Mouse (Mus musculus) MEL (cell line): ENCODE results near the gene Nthl1. TPM values are rescaled to one million over a fixed set of nuclear protein-coding genes. Genes with fewer than 3 reads are reported as not detected.
A peak's percentile ranks its signal among the peaks of the same experiment; 100 is the strongest.

ENCODE experiments used
- DNase-seq: peaks from one replicate; pipeline ENCODE4 v3.0.0; 2011; ENCODE audit warnings: low read depth, low spot score
- H3K27ac ChIP-seq: 2 replicates; pipeline ENCODE4 v1.5.1; 2012; ENCODE audit warnings: low read depth, mild to moderate bottlenecking, control low read depth, low read length, moderate library complexity; ENCODE audit not compliant: control insufficient read depth
- H3K27me3 ChIP-seq, 2 experiments: fragments of 150-350 bp in 1 of 2; sonication (generic) in 1 of 2; 2 replicates each; pipeline ENCODE4 v1.6.1; 2012; ENCODE audit warnings: low read length in 2 of 2, mild to moderate bottlenecking in 2 of 2, improper control_type of control experiment in 1 of 2, moderate library complexity in 1 of 2; ENCODE audit not compliant: insufficient read depth in 2 of 2, control insufficient read depth in 1 of 2
- H3K36me3 ChIP-seq, 2 experiments: 2 replicates each; pipeline ENCODE4 v1.6.1; 2012 to 2014; ENCODE audit warnings: low read length in 2 of 2, improper control_type of control experiment in 1 of 2, inconsistent platforms in 1 of 2, mild to moderate bottlenecking in 1 of 2; ENCODE audit not compliant: insufficient read depth in 2 of 2, control insufficient read depth in 1 of 2
- H3K4me1 ChIP-seq, 2 experiments: fragments of 150-350 bp in 1 of 2; sonication (generic) in 1 of 2; 2 replicates each; pipeline ENCODE4 v1.6.1; 2012; ENCODE audit warnings: low read length in 2 of 2, improper control_type of control experiment in 1 of 2, mild to moderate bottlenecking in 1 of 2; ENCODE audit not compliant: insufficient read depth in 2 of 2, control insufficient read depth in 1 of 2
- H3K4me3 ChIP-seq, 2 experiments: fragments of 150-350 bp in 1 of 2; sonication (generic) in 1 of 2; 2 replicates each; pipeline ENCODE4 v1.5.1; 2012; ENCODE audit warnings: low read depth in 2 of 2, low read length in 2 of 2, mild to moderate bottlenecking in 2 of 2, moderate library complexity in 2 of 2, control low read depth in 1 of 2, improper control_type of control experiment in 1 of 2; ENCODE audit not compliant: control insufficient read depth in 1 of 2, insufficient read depth in 1 of 2
- H3K79me2 ChIP-seq: 2 replicates; pipeline ENCODE4 v1.6.1; 2012; ENCODE audit warnings: mild to moderate bottlenecking, low read length, moderate library complexity; ENCODE audit not compliant: control insufficient read depth, poor library complexity, insufficient read depth
- H3K9ac ChIP-seq: 2 replicates; pipeline ENCODE4 v1.6.1; 2012; ENCODE audit warnings: low read depth, mild to moderate bottlenecking, control low read depth, low read length, moderate library complexity; ENCODE audit not compliant: control insufficient read depth, poor library complexity, severe bottlenecking
- H3K9me3 ChIP-seq: fragments of 150-350 bp; sonication (generic); replicated peaks from 2 replicates; pipeline ENCODE4 v1.6.1; 2012; ENCODE audit warnings: mild to moderate bottlenecking, low read length, improper control_type of control experiment, moderate library complexity; ENCODE audit not compliant: insufficient read depth
- BHLHE40 ChIP-seq: IDR thresholded peaks from 2 replicates; pipeline ENCODE4 v1.6.1; 2012; ENCODE audit warnings: low read depth, mild to moderate bottlenecking, inconsistent platforms, low read length, improper control_type of control experiment, borderline replicate concordance
- E2F4 ChIP-seq: IDR thresholded peaks from 2 replicates; pipeline ENCODE4 v1.6.1; 2011; ENCODE audit warnings: low read depth, low read length, improper control_type of control experiment, borderline replicate concordance
- ELF1 ChIP-seq: IDR thresholded peaks from 2 replicates; pipeline ENCODE4 v1.6.1; 2014; ENCODE audit warnings: low read depth, mild to moderate bottlenecking, inconsistent platforms, low read length, improper control_type of control experiment, moderate library complexity
- EP300 ChIP-seq, 2 experiments: IDR thresholded peaks; 2 replicates each; pipeline ENCODE4 v1.6.1; 2011; ENCODE audit warnings: improper control_type of control experiment in 2 of 2, low read length in 2 of 2, low read depth in 1 of 2, mild to moderate bottlenecking in 1 of 2
- GABPA ChIP-seq: IDR thresholded peaks from 2 replicates; pipeline ENCODE4 v1.6.1; 2012; ENCODE audit warnings: low read depth, mild to moderate bottlenecking, inconsistent platforms, low read length, improper control_type of control experiment, moderate library complexity
- JUND ChIP-seq: IDR thresholded peaks from 2 replicates; pipeline ENCODE4 v1.6.1; 2011; ENCODE audit warnings: low read depth, mild to moderate bottlenecking, improper control_type of control experiment, low read length
- KAT2A ChIP-seq: conservative IDR thresholded peaks from 2 replicates; pipeline ENCODE4 v1.6.1; 2012; ENCODE audit warnings: low read depth, low read length, improper control_type of control experiment, inconsistent platforms
- MAX ChIP-seq: IDR thresholded peaks from 2 replicates; pipeline ENCODE4 v1.6.1; 2011; ENCODE audit warnings: low read length, improper control_type of control experiment
- MAZ ChIP-seq: IDR thresholded peaks from 2 replicates; pipeline ENCODE4 v1.6.1; 2012; ENCODE audit warnings: low read depth, mild to moderate bottlenecking, inconsistent platforms, low read length, improper control_type of control experiment
- MYC ChIP-seq: IDR thresholded peaks from 2 replicates; pipeline ENCODE4 v1.6.1; 2011; ENCODE audit warnings: low read depth, mild to moderate bottlenecking, low read length, improper control_type of control experiment, moderate library complexity
- NELFE ChIP-seq: IDR thresholded peaks from 2 replicates; pipeline ENCODE4 v1.6.1; 2011; ENCODE audit warnings: low read depth, low read length, improper control_type of control experiment
- POLR2A ChIP-seq, 2 experiments: IDR thresholded peaks; 2 replicates each; pipeline ENCODE4 v1.6.1; 2011 to 2012; ENCODE audit warnings: low read length in 2 of 2, mild to moderate bottlenecking in 2 of 2, control low read depth in 1 of 2, improper control_type of control experiment in 1 of 2, low read depth in 1 of 2, moderate library complexity in 1 of 2; ENCODE audit not compliant: control insufficient read depth in 1 of 2, insufficient read depth in 1 of 2, poor library complexity in 1 of 2
- POLR2AphosphoS2 ChIP-seq: IDR thresholded peaks from 2 replicates; pipeline ENCODE4 v1.6.1; 2011; ENCODE audit warnings: low read length, improper control_type of control experiment
- POLR2AphosphoS5 ChIP-seq: IDR thresholded peaks from 2 replicates; pipeline ENCODE4 v1.6.1; 2012; ENCODE audit warnings: low read depth, borderline replicate concordance, mild to moderate bottlenecking, inconsistent platforms, low read length, moderate library complexity, mixed read lengths
- TAL1 ChIP-seq: IDR thresholded peaks from 2 replicates; pipeline ENCODE4 v1.6.1; 2012; ENCODE audit warnings: mild to moderate bottlenecking, inconsistent platforms, low read length, moderate library complexity, mixed read lengths
- TBP ChIP-seq: IDR thresholded peaks from 2 replicates; pipeline ENCODE4 v1.8.0; 2011; ENCODE audit warnings: low read depth, low read length, improper control_type of control experiment
- USF1 ChIP-seq: IDR thresholded peaks from 2 replicates; pipeline ENCODE4 v1.6.1; 2014; ENCODE audit warnings: low read depth, mild to moderate bottlenecking, inconsistent platforms, low read length, improper control_type of control experiment, moderate library complexity
- USF2 ChIP-seq, 2 experiments: IDR thresholded peaks; 2 replicates each; pipeline ENCODE4 v1.6.1; 2011 to 2012; ENCODE audit warnings: improper control_type of control experiment in 2 of 2, low read length in 2 of 2, borderline replicate concordance in 1 of 2, inconsistent platforms in 1 of 2, low read depth in 1 of 2, mild to moderate bottlenecking in 1 of 2; ENCODE audit not compliant: insufficient read depth in 1 of 2
- ZC3H11A ChIP-seq: IDR thresholded peaks from 2 replicates; pipeline ENCODE4 v1.6.1; 2012; ENCODE audit warnings: low read depth, mild to moderate bottlenecking, inconsistent platforms, low read length, improper control_type of control experiment
- ZKSCAN1 ChIP-seq: IDR thresholded peaks from 2 replicates; pipeline ENCODE4 v1.6.1; 2012; ENCODE audit warnings: low read depth, mild to moderate bottlenecking, inconsistent platforms, low read length, improper control_type of control experiment, moderate library complexity
- ZNF384 ChIP-seq: IDR thresholded peaks from 2 replicates; pipeline ENCODE4 v1.6.1; 2012; ENCODE audit warnings: low read depth, mild to moderate bottlenecking, inconsistent platforms, low read length, improper control_type of control experiment
- polyA plus RNA-seq, 2 experiments: library from polyadenylated mRNA; stranded (reverse) in 1 of 2; unstranded in 1 of 2; fragments of >175 nt in 1 of 2; fragments of >200 nt in 1 of 2; gene quantifications; 2 replicates each; pipeline versions ENCODE4 v1.2.1 to v1.2.4; 2012; ENCODE audit warnings: low replicate concordance in 2 of 2, low read depth in 1 of 2; ENCODE audit not compliant: insufficient read length in 2 of 2, insufficient read depth in 1 of 2, missing spikeins in 1 of 2
- total RNA-seq: library from RNA; depleted of rRNA; stranded (reverse); fragments of 300-350 nt; gene quantifications from 2 replicates; pipeline ENCODE4 v1.2.3, GENCODE M21; 2012

The Nthl1 gene
- total and polyA plus RNA-seq, 3 experiments = 31.4 to 262 (median 32.0) TPM

DNA sequence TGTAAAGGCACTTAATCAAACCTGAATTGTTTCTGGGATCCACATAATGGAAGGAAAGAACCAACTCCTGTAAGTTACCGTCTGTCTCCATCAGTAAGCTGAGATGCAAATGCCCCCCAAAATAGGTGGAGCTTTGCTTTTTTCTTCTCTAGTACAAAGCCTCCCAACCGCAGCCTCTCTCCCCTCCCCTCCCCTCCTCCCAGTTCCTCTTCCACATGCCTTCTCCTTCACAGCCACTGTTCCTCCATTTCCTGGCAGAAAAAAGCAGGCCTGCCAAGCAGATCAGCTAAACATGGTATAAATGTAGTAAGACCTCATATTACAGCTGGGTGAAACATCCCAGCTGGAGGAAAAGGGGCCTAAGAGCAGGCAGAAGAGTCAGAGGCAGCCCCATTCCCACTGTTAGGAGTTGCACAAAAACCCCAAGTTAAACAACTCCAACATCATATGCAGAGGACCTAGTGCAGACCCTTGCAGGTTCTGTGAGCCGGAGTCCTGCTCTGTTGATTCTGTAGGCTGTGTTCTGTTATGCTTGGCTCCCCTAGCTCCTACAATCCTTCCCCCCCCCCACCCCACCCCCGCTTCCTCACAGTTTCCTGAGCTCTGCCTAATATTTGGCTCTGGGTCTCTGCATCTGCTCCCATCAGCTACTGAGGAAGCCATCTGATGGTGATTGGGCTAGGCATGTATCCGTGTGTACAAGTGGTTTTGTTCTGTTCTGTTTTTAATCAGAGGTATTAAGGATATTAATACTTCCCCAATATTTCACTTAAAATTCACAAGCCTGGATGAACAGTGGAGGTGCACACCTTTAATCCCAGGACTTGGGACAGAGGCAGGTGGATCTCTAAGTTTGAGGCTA is 48.6 kb upstream of the Nthl1 start:
- peaks cover 2 to 4% of the 10 kb centered on the region in 2 experiments; a peak in 2 of 4 replicates for H3K36me3 ChIP-seq
- H3K9me3 ChIP-seq = no peaks in the 10 kb centered on the region
- no peak overlapping the region for H3K9ac ChIP-seq
- H3K27me3 ChIP-seq = no peaks in the 10 kb centered on the region
- no peak overlapping the region for H3K4me3 ChIP-seq
- no peak overlapping the region for H3K27ac ChIP-seq
- no peaks in the 10 kb centered on the region for H3K79me2 ChIP-seq
- H3K4me1 ChIP-seq = peaks cover 0 to 10% of the 10 kb centered on the region in 2 experiments; a peak in 1 of 4 replicates
- peak; percentile 33 for DNase-seq
- TF ChIP-seq MAZ (no peak), TAL1 (no peak), POLR2AphosphoS2 (no peak), ELF1 (no peak), POLR2AphosphoS5 (no peak), POLR2A (IDR thresholded peaks at IDR 0.05; ENCODE audit: control insufficient read depth in 1 of 2, insufficient read depth in 1 of 2, low read depth in 1 of 2, low read length in 2 of 2, poor library complexity in 1 of 2) (no peak), EP300 (IDR thresholded peaks at IDR 0.05; ENCODE audit: low read depth in 1 of 2, low read length in 2 of 2) (no peak), ZNF384 (no peak), MAX (no peak), BHLHE40 (no peak), ZKSCAN1 (no peak), JUND (no peak), USF1 (no peak), ZC3H11A (no peak), KAT2A (no peak), GABPA (no peak), USF2 (IDR thresholded peaks at IDR 0.05; ENCODE audit: borderline replicate concordance in 1 of 2, insufficient read depth in 1 of 2, low read depth in 1 of 2, low read length in 2 of 2) (no peak), TBP (no peak), NELFE (no peak)

DNA sequence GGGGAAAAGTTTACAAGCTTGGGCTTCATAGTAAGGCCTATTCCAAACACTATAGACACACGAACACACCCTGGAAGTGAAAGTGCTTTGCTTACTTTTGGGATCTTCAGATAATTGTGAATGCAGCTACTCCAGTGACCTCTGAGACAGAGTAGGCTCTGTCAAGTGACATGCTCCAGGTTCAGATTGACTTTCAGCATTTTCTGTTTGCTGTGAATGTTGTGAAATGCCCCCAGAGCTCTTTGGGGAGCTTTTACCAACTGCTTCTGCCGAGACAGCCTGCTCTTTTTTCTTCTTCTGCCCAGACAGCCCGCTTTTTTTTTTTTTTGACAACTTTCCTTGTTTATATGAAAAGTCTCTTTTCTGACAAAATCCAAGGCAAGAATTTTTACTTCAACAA is 48.0 kb upstream of the Nthl1 start:
- Histone ChIP-seq H3K27ac (no peak overlapping the region), H3K27me3 (no peaks in the 10 kb centered on the region), H3K79me2 (no peaks in the 10 kb centered on the region), H3K4me3 (no peak overlapping the region), H3K9me3 (no peaks in the 10 kb centered on the region), H3K9ac (no peak overlapping the region), H3K4me1 (peaks cover 0 to 10% of the 10 kb centered on the region in 2 experiments; a peak in 1 of 4 replicates), H3K36me3 (peaks cover 3 to 4% of the 10 kb centered on the region in 2 experiments; a peak in 3 of 4 replicates)
- no peak for TF ChIP-seq E2F4
- TF ChIP-seq POLR2AphosphoS2 = no peak
- no peak for TF ChIP-seq MYC
- no peak for DNase-seq
